Mouse (Mus musculus) central nervous system, embryonic 18 days (tissue): Measurements from ENCODE around the gene Aldoart1. TPM values are rescaled to one million over a fixed set of nuclear protein-coding genes. Genes with fewer than 3 reads are reported as not detected.

Experiments
- polyA plus RNA-seq: library from polyadenylated mRNA; depleted of rRNA; stranded (reverse); fragments of >200 nt; gene quantifications from 2 replicates; pipeline ENCODE4 v1.2.3, GENCODE M21; 2012; rRNA removed

Gene Aldoart1
- polyA plus RNA-seq: not detected in 2 replicates

DNA sequence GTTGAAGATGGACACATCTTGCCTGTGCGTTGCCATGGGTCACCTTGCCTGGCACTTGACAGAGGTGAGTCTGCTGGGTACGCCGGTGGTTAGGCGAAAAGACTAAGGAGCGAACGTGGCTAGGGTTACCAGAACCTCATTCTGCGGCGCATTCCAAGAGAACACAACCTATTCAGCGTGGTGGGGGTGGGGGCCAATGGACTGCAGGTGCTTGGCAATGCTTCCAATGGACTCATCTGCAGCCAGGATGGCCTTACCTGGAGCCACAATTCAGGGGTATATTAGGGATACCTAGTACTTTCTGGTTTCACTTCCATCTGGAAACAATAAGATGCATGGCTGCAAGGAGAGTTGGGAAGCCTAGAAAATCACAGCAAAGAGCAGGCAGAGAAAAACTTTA, at the start of gene Aldoart1:
Gene Aldoart1, minus strand, starts transcription at position 101 of the 400 bp plus-strand sequence.

